Mouse (Mus musculus): ENCODE data around the gene Trpv4.

Gene Trpv4

DNA sequence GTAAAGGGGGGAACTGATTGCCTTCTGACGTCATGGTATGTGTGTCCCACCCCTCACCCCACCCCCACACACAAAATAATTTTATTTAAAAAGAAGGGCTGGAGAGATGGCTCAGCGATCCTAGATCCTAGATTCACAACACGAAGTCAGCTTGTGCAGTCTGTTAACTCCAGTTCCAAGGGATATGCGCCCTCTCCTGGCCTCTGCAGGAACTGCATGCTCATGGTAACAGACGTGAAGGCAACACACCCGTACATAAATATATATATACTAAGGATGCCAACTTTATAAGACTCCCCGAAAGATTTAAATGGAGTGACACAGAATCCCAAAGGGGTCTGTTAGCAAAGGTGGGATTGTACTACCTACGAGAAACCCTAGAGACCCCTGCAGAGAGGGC lies 39.4 kb downstream of the Trpv4 start:
- DNase-seq (ENCODE audit: low spot score), result peak; percentile 93

DNA sequence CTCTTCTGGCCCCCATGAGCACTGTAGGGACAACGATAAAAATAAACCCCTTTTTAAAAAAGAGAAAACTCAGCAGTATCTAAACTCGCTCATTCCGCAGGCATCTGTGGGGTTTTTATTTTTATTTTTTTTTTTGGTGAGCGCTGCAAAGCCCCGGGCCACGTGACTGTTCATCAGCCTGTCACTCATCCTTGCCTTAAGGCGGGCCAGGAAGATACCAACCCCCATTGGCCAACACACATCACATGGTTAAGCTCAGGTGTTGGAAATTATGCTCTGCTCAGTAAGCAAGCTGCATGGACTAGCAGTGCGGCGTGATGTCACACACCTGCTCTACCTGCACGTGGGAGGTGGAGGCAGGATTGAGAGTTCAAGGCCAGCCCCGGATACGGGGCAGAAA lies 40.4 kb downstream of the Trpv4 start:
- no peak for DNase-seq (ENCODE audit: low spot score)

DNA sequence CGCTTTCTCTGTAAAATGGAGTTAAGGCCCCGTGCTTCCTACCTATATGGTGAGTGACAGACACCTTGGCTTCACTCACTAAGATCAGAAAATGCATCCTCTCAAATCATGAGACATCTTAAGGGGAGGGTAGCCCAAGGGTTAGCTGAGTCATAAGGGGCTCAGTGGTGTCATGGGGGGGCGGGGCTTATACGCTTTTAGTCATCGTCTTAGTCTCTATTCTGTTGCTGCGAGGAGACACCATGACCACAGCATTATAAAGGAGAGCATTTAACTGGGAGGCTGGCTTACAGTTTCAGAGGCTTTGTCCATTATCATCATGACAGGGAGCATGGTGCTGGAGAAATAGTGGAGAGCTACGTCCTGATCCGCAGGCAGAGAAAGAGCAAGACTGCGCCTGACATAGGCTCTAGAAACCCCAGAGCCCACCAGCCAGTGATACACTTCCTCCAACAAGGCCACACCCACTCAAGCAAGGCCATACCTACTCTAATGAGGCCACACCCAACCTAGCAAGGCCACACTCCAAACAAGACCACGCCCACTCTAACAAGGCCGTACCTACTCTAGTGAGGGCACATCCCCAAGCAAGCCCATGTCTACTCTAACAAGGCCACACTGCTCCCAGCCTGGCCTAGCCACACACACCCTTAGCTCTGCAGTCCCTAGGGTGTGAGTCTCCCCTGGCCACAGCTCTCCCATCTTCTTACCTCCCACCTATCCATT lies 41.7 kb downstream of the Trpv4 start:
- DNase-seq (ENCODE audit: low spot score), result no peak

DNA sequence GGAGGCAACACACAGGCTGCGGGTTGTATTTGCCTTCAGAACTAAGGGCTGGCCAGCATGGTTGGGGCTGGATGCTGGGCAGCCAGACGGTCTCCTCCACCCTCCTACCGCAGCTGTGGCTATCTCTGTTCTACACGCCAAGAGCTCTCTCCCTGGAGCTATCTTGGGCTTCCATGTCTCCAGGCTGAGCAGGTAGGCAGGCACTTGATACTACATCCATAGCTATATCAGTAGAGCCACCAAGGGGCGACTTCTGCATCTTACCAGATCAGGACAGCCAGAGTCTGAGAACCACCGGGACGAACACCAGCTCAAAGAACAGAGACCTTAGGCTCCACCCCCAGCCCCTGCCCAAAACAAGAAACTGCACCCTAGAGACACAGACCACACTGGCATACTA lies 43.4 kb downstream of the Trpv4 start:
- DNase-seq (ENCODE audit: low spot score), result no peak

DNA sequence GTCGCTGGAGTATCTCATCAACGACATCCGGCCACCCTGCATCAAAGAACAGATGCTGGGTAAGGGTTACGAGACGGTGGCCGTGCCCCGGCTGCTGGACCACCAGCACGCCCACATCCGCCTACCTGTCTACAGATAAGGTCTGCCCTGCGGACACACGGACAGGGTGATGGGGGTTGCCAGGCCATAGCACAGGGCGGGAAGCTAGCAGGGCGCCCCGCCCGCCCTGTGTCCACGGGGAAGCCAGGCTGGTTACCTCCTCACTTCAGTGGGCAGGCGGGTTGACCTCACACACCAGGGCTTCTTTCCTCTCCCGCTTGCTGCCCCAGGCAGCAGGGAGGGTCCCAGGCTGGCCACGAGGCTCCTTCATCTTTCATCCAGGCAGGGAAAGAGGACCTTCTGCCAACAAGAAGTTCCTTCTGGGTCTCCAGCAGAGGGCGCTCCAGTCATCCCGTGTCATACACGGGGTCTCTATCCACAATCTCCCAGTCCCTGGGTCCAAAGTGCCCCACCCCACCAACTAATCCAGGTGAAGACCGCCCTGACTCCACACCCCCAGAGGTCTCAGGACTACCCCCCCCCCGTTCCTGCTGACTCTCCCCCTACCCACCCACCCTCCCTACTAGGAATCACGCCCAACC lies 46.1 kb downstream of the Trpv4 start:
- DNase-seq (ENCODE audit: low spot score), result peak; percentile 72

DNA sequence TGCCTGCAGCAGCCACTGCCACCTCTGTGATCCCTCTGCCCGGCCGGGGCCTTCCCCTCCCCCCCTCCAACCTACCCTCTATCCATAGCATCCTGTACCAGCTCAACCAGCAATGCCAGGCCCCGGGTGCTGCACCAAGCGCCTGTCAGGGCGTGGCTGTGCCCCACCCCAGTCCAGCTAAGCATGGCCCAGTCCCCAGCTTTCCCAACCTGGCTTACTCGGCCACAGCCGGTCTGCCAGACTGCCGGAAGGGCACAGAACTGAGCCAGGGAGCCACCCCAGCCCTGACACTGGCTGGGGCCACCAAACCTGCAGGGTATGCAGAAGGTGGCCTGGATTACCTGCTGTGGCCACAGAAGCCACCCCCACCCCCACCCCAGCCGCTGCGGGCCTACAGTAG lies 47.0 kb downstream of the Trpv4 start:
- no peak for DNase-seq (ENCODE audit: low spot score)

DNA sequence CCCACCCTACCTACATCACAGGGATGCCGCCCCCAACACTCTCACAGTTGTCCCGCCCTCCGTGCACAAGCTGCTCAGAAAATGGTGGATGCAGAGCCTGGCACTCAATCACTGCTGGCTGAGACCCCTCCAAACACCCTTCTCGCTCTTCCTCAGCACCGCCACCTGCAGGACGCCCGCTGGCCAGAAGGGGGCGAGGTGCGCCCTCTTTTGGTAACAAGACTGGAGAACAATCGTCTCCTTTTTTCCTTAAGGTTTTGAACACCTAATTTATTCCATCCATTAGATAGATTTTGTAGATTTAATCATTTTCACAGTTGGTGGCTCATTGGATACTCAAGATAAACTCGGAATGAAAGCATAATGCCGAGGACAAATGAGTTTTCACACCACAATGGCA lies 49.7 kb downstream of the Trpv4 start:
- peak; percentile 93 for DNase-seq (ENCODE audit: low spot score)

DNA sequence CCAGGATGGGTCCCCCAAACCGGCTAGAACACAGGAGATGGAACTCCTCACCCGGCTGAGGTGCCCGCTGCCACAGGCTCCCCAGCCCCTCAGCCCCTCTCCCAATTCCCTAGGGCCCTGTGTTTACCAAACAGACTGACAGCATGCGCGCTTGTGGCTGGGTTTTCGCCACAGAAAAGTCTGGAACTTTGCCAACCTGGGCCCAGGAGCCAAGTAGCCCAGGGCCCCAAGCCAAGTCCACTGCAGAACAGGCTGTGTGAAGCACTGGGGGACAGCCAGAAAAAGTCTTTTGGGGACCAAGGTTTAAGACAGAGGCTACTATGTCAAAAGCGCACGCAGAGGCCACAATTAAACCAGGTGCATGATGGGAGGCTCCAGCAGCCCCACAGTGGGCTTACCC lies 50.6 kb downstream of the Trpv4 start:
- peak; percentile 84 for DNase-seq (ENCODE audit: low spot score)

DNA sequence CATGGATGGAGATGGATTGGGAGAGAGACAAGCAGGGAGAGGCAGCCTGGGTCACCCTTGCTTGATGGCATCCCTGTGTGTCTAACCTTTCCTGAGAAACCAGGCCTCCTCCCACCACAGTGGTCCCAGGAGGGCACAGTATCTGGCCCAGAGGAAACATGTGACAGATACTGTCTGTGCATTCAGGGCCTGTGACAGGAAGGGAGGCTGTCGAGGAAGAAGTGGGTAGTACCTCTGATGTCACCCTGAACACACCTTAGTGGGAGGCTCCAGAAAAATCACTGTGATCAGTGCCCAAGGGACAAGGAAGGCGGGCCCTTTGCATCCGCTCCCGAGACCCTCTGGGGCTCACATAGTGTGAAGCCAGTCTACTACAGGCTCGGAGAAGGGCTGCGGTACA lies 52.2 kb downstream of the Trpv4 start:
- no peak for DNase-seq (ENCODE audit: low spot score)

DNA sequence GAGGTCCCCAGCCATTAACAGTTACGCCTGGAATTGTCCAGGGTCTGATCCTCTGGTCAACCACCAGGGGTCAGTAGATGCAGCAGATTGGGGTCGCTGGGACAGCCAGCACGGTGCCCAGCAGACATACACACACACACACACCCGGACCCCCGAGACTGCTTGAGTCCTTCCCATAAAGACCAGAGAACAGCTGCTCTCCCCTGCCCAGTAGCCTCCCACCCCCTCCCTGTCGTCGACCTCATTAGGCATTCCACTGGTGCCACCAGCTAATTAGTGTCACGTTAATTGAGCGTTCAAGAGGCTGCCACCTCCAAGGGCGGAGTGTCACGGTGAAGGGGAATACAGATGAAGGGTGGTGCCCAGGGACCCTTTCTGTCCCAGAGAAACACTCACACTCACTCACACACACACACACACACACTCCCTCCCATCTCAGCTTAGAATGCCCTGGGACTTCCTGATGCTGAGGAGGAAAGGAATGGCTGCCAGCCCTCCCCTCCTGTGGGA lies 53.4 kb downstream of the Trpv4 start:
- DNase-seq (ENCODE audit: low spot score), result no peak

DNA sequence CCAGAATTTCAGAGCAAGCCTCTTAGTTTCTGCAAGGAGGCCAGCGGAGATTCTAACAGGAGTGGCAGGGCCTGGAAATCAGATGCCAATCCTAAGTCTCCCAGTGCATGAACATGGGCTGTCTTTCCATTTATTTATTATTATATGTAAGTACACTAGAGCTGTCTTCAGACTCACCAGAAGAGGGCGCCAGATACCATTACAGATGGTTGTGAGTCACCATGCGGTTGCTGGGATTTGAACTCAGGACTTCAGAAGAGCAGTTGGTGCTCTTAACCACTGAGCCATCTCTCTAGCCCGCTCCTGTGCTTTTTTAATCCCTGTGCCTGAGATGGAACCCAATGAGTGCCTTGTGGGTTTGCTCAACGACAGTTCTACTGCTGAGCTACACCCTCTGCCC lies 54.2 kb downstream of the Trpv4 start:
- DNase-seq (ENCODE audit: low spot score), result no peak

DNA sequence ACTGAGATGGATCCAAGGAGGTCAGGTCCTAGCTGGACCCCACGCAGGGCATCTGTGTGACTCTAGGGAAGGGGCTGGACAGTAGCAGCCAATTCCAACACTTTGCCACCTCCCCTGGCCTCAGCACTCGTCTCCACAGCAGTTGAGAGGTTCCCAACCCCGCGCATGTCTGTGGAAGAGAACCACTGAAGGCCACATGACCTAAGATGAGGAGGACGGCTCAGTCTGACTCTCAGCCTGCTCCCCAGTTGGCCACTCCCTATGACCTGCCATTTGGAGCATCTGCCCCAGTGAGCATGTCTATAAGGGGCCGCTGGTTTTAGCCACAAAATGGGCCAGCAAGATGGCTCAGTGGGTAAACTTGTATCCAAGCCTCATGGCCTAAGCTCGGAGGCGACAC lies 56.2 kb downstream of the Trpv4 start:
- no peak for DNase-seq (ENCODE audit: low spot score)

DNA sequence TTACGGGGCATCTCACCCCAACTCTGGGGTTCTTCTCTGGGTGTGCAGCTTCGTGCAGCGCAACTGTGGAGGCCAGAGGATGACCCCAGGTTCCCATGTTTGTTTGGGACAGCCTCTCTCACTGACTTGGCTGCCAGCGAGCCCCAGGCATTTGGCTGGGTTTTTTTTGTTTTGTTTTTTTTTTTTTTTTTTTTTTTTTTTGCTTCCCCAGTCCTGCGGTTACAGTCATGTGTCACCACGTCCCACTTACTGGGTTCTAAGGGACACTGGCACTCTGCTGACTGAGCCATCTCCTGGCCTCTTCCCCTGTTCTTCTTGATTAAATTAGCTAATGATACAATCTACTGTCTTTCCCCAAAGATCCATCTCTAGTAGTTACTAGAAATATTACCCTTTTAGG lies 60.6 kb downstream of the Trpv4 start:
- DNase-seq (ENCODE audit: low spot score), result no peak

DNA sequence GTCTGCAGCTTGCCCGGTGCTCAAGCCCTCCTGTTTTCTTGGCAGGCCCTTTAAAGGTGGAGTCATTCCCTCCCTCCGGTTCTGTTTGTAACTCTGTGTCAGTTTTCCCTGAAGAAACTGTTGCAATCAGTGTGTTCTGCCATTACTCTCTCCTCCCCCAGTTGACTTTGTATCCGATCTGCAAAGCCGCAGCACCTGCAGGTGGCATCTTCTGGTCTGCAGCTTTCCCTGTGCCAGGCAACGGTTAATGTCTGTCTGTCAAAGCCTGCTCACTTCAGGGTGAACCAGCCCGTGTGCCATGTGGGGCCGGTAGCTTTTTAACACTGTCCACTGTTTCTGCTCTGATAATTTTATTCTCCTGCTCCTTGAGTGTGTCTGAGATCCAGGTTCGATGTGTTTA lies 61.0 kb downstream of the Trpv4 start:
- DNase-seq (ENCODE audit: low spot score), result no peak

DNA sequence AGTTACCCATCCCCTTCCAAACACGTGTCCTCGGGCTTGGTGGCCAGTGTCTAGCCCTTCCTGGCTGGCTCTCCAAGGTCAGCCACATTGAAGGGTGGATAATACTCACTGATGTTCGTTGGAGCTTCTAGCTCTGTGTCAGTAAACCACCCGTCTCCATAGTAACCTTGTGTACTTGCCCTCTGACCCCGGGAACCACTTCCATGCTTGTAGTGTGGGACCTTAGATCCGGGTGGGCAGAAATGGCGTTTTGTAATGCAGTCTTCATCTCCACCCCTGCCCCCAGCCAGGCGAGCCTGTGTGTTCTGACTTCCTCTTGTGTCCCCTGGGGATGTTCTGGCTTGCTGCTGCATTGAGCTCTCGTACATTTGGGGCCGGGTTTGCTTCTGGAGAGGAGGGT lies 61.6 kb downstream of the Trpv4 start:
- DNase-seq (ENCODE audit: low spot score), result no peak

DNA sequence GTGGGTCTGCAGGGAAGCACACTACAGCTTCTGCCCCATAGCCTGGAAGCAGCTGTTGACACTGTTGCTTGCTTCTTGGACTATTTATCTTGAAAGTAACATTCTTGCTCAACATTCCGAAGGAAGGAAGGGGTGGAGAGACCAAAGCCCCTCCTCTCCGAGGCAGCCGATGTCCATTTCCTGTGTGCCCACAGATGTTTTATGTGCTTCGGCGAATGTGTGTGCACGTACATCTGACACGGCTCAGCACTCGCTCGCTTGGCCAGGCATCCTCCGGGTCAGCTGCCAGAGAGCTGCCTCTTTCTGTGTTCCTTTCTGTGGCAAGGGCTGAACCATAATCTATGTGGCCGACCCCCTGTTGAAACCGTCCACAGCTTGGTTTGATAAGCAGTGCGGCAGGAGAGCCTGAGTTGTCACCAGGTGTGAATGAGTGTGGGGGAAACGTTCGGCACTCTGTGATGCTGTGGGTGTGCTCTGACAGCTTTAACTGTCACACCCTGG lies 63.4 kb downstream of the Trpv4 start:
- no peak for DNase-seq (ENCODE audit: low spot score)

DNA sequence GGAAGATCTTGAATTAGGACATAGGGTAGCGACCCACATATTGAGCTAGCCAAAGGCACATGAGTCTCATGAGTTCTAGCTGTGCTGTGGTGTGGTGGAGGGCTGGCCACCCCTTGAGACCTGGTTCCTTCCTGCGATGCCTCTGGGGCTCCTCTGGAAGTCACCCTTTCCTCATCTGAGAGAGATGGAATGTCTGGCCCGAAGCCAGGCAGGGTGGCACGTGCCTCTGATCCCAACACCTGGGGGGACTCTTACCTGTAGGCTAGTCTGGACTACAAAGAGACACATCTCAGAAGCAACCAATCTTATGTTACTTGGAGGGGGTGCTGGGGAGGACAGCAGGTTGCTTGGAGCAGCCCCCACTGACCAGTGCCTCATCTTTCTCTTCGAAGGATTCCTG lies 64.3 kb downstream of the Trpv4 start:
- DNase-seq (ENCODE audit: low spot score), result no peak

DNA sequence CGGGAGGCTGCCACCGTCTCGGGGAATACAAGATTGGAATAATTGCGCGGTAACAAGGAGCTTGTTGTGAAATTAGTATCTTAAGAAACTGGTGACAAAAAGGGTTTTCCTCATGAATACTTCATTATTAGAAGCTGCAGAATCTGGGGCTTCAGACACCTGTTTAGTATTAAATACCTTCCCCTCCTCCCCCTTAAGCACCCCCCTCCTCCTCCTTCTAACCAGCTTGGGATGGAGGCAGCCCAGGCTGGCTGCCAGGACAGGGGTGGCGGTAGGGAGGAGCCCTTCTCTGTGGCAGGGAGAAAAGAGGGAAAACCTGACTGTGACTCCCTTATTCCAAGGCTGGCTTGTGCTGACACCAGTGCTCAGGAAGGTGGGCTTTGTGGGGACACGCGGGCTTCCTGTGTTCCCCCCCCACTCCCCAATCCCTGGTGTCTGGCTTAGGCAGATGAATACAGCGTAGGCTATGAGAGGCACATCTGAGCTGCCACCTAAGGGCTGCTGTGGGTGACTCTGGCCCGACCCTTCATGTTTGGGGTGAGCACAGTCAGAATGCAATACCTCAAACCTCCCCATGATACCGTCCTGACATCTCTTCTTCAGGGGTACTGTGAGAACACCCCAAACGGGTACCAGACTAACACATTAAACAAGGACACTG lies 64.9 kb downstream of the Trpv4 start:
- no peak for DNase-seq (ENCODE audit: low spot score)

DNA sequence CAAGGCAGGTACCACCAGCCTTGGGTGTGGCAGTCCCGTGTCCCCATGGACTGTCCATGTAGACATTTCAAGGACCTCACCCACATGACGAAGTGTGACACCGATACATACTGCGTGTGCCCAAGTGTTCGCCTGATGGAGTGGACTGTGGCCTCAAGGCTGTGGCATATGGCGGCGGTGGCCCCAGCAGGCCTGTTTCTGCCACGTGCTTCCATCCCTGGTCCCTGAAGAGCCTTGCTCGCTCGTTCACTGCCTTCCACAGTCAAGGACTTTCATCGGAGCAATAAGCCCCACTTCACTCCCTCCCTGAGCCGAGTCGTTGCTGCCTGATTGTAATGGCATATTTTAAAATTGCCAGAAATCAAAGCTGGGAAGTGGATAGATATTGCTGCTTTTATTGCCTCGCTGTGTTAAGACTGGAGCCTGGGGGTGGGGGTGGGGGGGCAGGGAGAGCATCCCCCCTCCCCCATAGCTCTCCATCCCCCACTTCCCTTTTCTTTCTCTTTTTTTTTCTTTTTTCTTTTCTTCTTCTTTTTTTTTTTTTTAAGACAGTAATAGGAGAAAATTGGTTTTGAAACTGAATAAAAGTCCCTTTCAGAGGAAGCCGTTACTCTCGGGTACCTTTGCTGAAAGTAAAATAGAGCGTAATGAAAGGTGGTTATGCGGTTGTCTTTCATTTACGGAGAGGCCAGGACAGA lies 65.6 kb downstream of the Trpv4 start:
- DNase-seq (ENCODE audit: low spot score), result no peak

DNA sequence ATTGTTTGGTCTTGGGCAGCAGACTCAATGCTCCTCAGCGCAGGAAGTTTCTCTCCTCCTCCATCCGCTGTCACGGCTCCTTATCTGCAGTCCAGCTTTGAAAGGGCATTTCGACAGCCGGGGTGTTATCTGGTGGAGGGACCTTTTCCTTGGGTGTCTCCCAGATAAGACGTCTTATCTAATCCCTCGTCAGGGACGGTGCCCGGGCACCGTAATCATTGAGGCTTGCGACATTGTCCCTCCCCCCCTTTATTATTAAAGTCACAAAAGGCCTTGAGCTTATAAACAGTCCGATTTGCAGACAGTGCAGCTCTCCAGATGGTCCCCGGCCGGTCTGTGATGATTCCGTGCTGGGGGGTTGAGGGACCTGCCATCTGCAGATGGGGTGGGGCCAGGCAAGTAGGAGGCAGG lies 67.1 kb downstream of the Trpv4 start:
- no peak for DNase-seq (ENCODE audit: low spot score)

DNA sequence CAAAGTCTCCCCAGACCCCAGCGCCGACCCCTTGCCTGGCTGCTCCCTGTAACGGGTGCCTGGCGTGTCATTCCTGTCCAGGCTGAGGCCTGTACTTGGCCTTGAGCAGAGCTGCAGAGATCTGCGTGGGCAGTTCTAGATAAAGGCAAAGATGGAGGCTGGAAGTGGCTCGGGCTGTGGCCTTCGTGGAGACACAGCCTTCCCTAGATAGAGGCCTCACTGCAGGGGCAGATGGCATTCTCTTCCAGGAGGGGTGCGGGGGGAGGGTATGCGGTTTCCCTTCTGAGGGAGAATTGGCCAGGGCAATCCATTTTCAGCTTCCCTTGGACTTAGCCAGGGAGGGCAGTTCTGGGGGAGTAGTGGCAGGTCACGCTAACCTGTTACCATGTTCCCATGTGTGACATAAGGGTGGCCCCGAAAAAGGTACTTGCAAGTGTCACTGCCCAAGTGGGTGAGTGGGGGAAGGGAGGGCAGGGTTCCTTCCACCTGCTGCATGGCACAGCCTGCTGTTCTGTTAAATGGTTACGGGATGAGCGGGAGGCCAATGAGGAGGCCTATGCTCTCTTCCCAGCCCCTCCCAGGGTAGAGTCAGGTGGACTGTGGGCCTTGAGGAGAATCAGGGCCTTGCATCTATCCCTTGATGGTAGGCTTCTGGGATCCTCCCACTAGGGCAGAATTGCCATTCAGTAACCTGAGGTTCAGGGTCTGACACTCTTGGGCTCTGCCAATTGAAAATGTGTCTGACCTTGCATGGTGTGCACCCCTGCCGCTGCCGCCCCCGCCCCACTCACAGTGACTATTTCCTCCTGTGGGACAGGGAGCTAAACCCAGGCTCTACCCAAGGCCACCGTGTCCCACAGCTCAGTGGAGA lies 67.9 kb downstream of the Trpv4 start:
- DNase-seq (ENCODE audit: low spot score), result peak; percentile 67

DNA sequence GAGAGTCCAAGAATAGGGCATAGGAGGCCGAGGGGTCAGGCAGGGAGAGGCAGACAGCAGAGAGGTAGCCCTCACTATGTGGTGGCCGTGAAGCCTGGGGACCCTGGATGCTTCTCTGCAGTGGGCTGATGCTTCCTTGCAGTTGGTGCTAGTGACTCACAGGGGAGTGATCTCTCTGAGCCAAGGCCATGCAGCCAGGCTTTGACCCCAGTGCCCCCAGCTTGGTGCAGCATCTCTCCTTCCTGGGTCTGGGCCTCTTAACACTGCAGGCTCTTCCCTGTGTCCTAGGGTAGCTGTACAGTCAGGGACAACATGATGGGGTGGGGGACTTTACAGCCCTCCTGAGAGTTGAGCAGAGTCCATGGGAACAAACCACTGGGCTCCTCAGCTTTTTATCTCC lies 68.8 kb downstream of the Trpv4 start:
- DNase-seq (ENCODE audit: low spot score), result no peak
